Mouse (Mus musculus): ENCODE results near the gene Prdm11. TPM values are rescaled to one million over a fixed set of nuclear protein-coding genes. Genes with fewer than 3 reads are reported as not detected.

Prdm11 gene
- polyA plus RNA-seq, 1 experiment from 2014 or later: 8.0 TPM

DNA sequence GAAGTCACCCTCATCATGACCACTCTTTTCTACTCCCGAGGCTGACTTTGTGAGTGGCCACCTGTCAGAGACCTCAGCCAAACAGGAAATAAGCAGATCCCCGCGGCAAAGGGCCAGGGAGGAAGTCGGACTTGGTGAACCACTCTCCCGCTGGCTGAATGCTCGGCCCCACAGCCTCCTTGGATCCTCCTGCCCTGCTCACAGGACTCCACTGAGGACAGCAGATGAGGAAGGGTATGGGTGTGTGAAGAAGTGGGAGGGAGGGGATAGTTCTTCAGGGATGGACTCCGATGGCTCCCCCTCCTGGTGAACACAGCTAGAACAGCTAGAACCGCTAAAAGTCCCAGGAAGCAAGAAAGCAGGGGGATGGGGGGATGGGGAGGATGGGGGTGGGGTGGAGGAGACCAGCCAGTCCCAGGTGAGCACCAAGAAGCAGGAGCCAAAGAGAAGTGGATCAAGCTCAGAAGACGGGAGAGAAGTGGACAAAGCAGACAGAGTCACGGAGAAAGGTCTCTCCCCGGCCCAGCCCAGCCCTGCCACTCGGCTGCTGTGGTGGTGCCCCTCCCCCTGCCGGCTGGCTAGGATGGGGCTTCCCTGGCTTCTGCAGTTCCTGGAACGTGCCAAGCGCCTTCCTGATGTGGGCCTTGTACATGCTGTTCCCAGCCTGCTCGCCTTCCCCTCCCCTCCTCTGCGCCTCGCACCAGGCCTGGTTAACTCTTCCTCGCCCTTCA is 57.9 kb downstream of the Prdm11 start:
- no peaks in the 10 kb centered on the region for H3K9me3 ChIP-seq (ENCODE audit: control insufficient read depth, low read depth, low read length)
- H3K9ac ChIP-seq (replicated peaks; ENCODE audit: low read depth, low read length): 0 out of 2 replicates have a peak overlapping the region, but pooled peaks have one; percentile 10
- peaks cover 12% of the 10 kb centered on the region for H3K4me1 ChIP-seq (ENCODE audit: control insufficient read depth, insufficient read depth, low read length)
- peak; percentile 85 for ATAC-seq (ENCODE audit: insufficient number of reproducible peaks, insufficient read depth, low FRiP score, low read depth)
- H3K27ac ChIP-seq (ENCODE audit: low read length): peak overlapping the region; percentile 66; the same call in 1 of the 2 replicates
- no peak overlapping the region for H3K4me3 ChIP-seq (ENCODE audit: low read depth, low read length)
- WGBS: 12% methylated on average over 19 of the region's 19 CpGs
- H3K27me3 ChIP-seq (ENCODE audit: control insufficient read depth, insufficient read depth, low read length): no peaks in the 10 kb centered on the region
- H3K36me3 ChIP-seq (ENCODE audit: control insufficient read depth, insufficient read depth, low read length): peaks cover 46% of the 10 kb centered on the region
- H3K4me2 ChIP-seq (replicated peaks; ENCODE audit: low read depth, low read length): peak overlapping the region; percentile 16

DNA sequence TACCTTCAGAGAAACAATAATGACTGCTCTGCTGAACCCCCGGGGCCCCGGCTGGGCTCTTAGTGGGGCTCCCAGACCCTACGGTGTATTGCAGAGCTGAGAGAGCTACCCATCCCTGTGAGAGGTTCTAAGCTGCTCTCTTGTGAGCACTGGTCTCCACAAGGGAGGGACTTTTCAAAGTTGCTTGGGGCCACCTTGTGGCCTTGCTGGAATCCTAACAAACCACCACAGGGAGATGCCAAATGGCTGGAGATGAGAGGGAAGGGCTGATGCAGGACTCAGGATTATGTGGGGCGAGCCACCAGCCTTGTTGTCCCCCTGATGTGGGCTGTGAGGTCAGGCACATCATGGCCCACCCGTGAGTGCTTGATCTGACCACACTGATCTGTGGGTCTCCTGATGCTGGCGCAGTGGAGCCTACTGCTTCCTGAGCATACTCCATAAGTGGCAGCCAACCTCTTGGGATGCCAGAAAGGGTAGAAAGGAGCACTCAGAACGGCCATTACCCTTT is 58.8 kb downstream of the Prdm11 start:
- Histone ChIP-seq H3K9ac (replicated peaks; ENCODE audit: low read depth, low read length) (no peak overlapping the region), H3K36me3 (ENCODE audit: control insufficient read depth, insufficient read depth, low read length) (peaks cover 42% of the 10 kb centered on the region), H3K4me2 (replicated peaks; ENCODE audit: low read depth, low read length) (no peak overlapping the region), H3K4me1 (ENCODE audit: control insufficient read depth, insufficient read depth, low read length) (peaks cover 12% of the 10 kb centered on the region), H3K27me3 (ENCODE audit: control insufficient read depth, insufficient read depth, low read length) (no peaks in the 10 kb centered on the region), H3K9me3 (ENCODE audit: control insufficient read depth, low read depth, low read length) (no peaks in the 10 kb centered on the region), H3K4me3 (ENCODE audit: low read depth, low read length) (no peak overlapping the region), H3K27ac (ENCODE audit: low read length) (no peak overlapping the region)
- ATAC-seq (ENCODE audit: insufficient number of reproducible peaks, insufficient read depth, low FRiP score, low read depth): no peak
- WGBS: 87% methylated on average over 7 of the region's 7 CpGs

DNA sequence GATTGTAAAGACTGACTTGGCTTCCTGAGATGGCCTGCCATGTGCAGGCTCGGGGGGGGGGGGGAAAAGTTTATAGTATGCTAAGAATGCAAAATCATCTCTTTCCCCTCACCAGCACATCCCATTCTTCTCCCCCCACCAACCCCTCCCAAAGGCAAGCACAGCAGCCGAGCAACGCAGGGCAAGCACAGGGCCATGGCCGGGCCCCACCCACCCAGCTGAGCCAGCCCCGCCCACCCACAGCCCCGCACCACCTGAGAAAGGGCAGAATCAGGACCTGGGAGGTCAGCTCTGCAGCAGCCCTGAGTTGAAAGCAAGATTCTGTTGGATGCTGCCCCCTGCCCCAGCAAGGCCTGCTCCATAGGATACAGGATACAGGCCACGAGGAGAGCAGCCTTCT is 60.4 kb downstream of the Prdm11 start:
- WGBS: 41% methylated on average over 7 of the region's 7 CpGs
- H3K36me3 ChIP-seq (ENCODE audit: control insufficient read depth, insufficient read depth, low read length): peaks cover 31% of the 10 kb centered on the region

DNA sequence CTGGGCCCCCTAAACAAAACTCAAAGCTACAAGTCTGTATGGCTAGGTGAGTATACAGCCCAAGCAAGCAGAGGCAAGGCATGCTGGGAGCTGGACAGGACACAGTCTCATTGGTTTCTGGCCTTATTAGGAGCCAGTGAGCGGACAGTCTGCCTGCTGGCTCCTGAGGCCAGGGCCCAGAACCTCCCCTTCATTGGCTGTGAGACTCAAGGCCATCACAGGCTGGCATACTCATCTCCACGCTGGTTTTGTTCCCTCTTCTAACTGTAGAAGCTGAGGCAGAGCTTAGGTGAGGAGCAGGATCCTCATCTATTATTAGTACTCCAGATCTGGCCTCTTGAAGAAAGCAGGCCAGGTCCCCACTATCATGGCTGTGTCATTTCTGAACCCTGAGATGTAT is 60.8 kb downstream of the Prdm11 start:
- Histone ChIP-seq H3K4me1 (ENCODE audit: control insufficient read depth, insufficient read depth, low read length) (peaks cover 12% of the 10 kb centered on the region), H3K4me3 (ENCODE audit: low read depth, low read length) (no peak overlapping the region), H3K4me2 (replicated peaks; ENCODE audit: low read depth, low read length) (no peak overlapping the region), H3K36me3 (ENCODE audit: control insufficient read depth, insufficient read depth, low read length) (peaks cover 35% of the 10 kb centered on the region), H3K9ac (replicated peaks; ENCODE audit: low read depth, low read length) (no peak overlapping the region), H3K9me3 (ENCODE audit: control insufficient read depth, low read depth, low read length) (no peaks in the 10 kb centered on the region), H3K27ac (ENCODE audit: low read length) (no peak overlapping the region), H3K27me3 (ENCODE audit: control insufficient read depth, insufficient read depth, low read length) (no peaks in the 10 kb centered on the region)
- 80% methylated on average over 2 of the region's 2 CpGs for whole genome bisulfite sequencing
- ATAC-seq (ENCODE audit: insufficient number of reproducible peaks, insufficient read depth, low FRiP score, low read depth): no peak

More for the DNA sequence above, 60.4 kb downstream of the Prdm11 start:
- no peak for ATAC-seq (ENCODE audit: insufficient number of reproducible peaks, insufficient read depth, low FRiP score, low read depth)
- no peak overlapping the region for H3K9ac ChIP-seq (replicated peaks; ENCODE audit: low read depth, low read length)
- no peak overlapping the region for H3K4me2 ChIP-seq (replicated peaks; ENCODE audit: low read depth, low read length)
- H3K9me3 ChIP-seq (ENCODE audit: control insufficient read depth, low read depth, low read length): no peaks in the 10 kb centered on the region
- no peaks in the 10 kb centered on the region for H3K27me3 ChIP-seq (ENCODE audit: control insufficient read depth, insufficient read depth, low read length)
- H3K27ac ChIP-seq (ENCODE audit: low read length): no peak overlapping the region
- no peak overlapping the region for H3K4me3 ChIP-seq (ENCODE audit: low read depth, low read length)
- H3K4me1 ChIP-seq (ENCODE audit: control insufficient read depth, insufficient read depth, low read length): peaks cover 12% of the 10 kb centered on the region

DNA sequence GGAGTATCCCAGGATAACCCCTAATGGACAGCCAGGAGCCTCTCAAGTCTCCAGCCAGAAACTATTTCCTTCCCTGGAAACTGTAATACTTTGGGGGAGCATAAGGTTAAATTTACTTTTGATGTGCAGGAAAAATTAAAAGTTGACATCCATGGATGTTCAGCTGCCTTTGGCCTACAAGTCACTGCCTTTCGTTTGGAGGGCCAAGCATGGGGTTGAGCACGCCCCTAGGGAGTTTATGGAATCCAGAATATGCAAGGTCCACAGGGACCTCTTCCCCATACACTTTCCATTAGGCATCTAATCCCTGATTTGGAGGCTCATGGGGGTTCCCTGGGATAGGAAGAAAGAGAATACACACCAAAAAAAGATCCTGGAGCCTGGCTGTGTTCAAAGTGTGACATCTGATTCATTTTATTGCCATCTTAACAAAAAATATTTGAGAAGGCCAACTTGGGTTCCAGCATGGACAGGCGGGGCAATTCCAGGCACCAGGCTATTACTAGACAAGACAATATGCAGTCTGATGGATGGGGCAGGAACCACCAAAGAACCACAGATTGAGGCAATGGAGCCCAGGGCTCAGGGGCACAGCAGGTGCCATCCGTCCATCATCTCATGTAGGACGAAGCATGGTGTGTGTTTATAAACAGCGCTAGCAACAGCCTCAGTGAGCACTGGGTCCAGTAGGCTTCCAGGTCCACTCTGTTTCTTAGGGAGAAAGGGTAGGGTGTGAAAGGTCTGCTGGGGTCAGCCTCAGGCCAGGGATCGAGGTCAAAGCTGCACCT is 61.5 kb downstream of the Prdm11 start:
- Histone ChIP-seq H3K9ac (replicated peaks; ENCODE audit: low read depth, low read length) (no peak overlapping the region), H3K4me1 (ENCODE audit: control insufficient read depth, insufficient read depth, low read length) (peaks cover 12% of the 10 kb centered on the region), H3K9me3 (ENCODE audit: control insufficient read depth, low read depth, low read length) (no peaks in the 10 kb centered on the region), H3K4me3 (ENCODE audit: low read depth, low read length) (no peak overlapping the region), H3K27ac (ENCODE audit: low read length) (no peak overlapping the region), H3K27me3 (ENCODE audit: control insufficient read depth, insufficient read depth, low read length) (no peaks in the 10 kb centered on the region), H3K4me2 (replicated peaks; ENCODE audit: low read depth, low read length) (no peak overlapping the region), H3K36me3 (ENCODE audit: control insufficient read depth, insufficient read depth, low read length) (peaks cover 41% of the 10 kb centered on the region)
- no peak for ATAC-seq (ENCODE audit: insufficient number of reproducible peaks, insufficient read depth, low FRiP score, low read depth)
- 77% methylated on average over 7 of the region's 7 CpGs for WGBS

DNA sequence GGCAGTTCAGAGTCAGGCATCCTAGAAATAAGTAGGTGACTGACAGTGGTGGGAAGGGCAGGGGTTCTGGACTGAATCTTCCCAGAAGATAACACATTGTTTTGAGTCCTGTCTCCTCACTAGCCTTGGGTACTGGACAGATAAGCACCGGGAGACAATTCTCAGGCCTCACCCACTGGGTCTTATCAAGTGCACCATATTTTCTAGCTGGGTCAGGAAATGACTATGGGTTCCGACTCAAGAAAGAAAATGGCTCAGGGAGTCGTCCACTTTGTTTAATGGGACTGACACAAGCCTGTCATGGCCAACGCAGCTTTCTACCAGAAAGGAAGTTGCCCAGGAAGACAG is 62.7 kb downstream of the Prdm11 start:
- Histone ChIP-seq H3K9ac (replicated peaks; ENCODE audit: low read depth, low read length) (no peak overlapping the region), H3K9me3 (ENCODE audit: control insufficient read depth, low read depth, low read length) (no peaks in the 10 kb centered on the region), H3K4me1 (ENCODE audit: control insufficient read depth, insufficient read depth, low read length) (peaks cover 3% of the 10 kb centered on the region), H3K4me2 (replicated peaks; ENCODE audit: low read depth, low read length) (no peak overlapping the region), H3K27me3 (ENCODE audit: control insufficient read depth, insufficient read depth, low read length) (no peaks in the 10 kb centered on the region), H3K36me3 (ENCODE audit: control insufficient read depth, insufficient read depth, low read length) (peaks cover 46% of the 10 kb centered on the region), H3K27ac (ENCODE audit: low read length) (no peak overlapping the region), H3K4me3 (ENCODE audit: low read depth, low read length) (no peak overlapping the region)
- no peak for ATAC-seq (ENCODE audit: insufficient number of reproducible peaks, insufficient read depth, low FRiP score, low read depth)
- 67% methylated on average over 4 of the region's 4 CpGs for WGBS

DNA sequence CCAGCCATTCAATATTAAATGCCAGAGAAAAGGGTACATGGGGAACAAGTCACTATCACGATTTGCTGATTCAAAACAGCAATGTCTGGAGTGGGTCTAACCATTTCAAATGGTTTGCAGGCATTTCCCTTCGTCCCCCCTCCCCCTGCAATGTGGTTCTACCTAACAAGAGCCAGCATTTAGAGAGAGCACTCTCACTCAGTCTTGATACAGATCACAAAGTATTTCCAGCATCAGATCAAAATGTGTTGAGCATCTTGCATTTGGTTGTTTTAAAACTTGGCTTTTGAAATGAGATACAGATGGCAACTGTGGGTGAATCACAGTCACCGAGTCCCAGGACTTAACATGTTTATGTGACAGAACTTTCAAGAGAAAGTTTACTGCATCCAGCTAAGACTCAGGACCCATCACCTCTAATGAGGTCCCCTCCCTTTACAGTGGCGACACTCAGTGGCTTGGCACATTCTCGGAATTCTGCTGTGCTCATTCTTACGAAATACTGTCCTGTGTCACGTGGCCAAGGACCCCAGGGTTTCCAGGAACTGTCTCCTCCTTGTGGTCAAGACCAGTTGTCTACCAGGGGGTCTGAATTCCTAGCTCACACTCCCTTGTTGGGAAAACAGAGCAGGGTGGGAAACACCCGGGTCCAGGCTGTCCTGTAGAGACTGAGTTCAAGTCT is 63.2 kb downstream of the Prdm11 start:
- Histone ChIP-seq H3K27ac (ENCODE audit: low read length) (no peak overlapping the region), H3K4me1 (ENCODE audit: control insufficient read depth, insufficient read depth, low read length) (no peaks in the 10 kb centered on the region), H3K4me3 (ENCODE audit: low read depth, low read length) (no peak overlapping the region), H3K36me3 (ENCODE audit: control insufficient read depth, insufficient read depth, low read length) (peaks cover 48% of the 10 kb centered on the region), H3K27me3 (ENCODE audit: control insufficient read depth, insufficient read depth, low read length) (no peaks in the 10 kb centered on the region), H3K9ac (replicated peaks; ENCODE audit: low read depth, low read length) (no peak overlapping the region), H3K9me3 (ENCODE audit: control insufficient read depth, low read depth, low read length) (no peaks in the 10 kb centered on the region), H3K4me2 (replicated peaks; ENCODE audit: low read depth, low read length) (no peak overlapping the region)
- WGBS: 64% methylated on average over 8 of the region's 8 CpGs
- no peak for ATAC-seq (ENCODE audit: insufficient number of reproducible peaks, insufficient read depth, low FRiP score, low read depth)

DNA sequence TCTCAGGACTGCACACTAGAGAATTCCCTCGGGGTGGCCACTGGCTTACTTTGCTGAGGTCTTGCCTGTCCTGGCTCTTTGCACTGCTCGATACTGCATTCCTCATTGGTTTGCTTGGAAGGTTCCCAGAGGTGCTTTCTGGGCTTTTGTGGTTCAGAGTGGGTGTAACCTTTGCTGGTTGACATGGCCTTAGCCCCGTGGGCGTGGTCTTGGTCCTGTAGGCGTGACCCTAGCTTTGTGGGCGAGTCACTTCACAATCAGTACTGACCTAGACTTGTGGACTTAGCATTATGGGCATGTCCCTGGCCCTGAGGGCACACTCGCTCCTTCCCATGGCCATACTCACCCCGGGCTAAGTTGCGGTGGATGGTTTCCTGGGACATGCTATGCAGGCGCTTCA is 65.8 kb downstream of the Prdm11 start:
- 82% methylated on average over 10 of the region's 10 CpGs for WGBS
- no peaks in the 10 kb centered on the region for H3K9me3 ChIP-seq (ENCODE audit: control insufficient read depth, low read depth, low read length)
- H3K4me2 ChIP-seq (replicated peaks; ENCODE audit: low read depth, low read length): no peak overlapping the region
- no peak overlapping the region for H3K27ac ChIP-seq (ENCODE audit: low read length)
- H3K4me1 ChIP-seq (ENCODE audit: control insufficient read depth, insufficient read depth, low read length): no peaks in the 10 kb centered on the region
- H3K36me3 ChIP-seq (ENCODE audit: control insufficient read depth, insufficient read depth, low read length): peaks cover 52% of the 10 kb centered on the region
- H3K4me3 ChIP-seq (ENCODE audit: low read depth, low read length): no peak overlapping the region
- ATAC-seq (ENCODE audit: insufficient number of reproducible peaks, insufficient read depth, low FRiP score, low read depth): no peak
- H3K9ac ChIP-seq (replicated peaks; ENCODE audit: low read depth, low read length): no peak overlapping the region
- no peaks in the 10 kb centered on the region for H3K27me3 ChIP-seq (ENCODE audit: control insufficient read depth, insufficient read depth, low read length)
